Mouse (Mus musculus) limb, embryonic 12.5 days (tissue): Measurements from ENCODE around the gene Mettl9. TPM values are rescaled to one million over a fixed set of nuclear protein-coding genes. Genes with fewer than 3 reads are reported as not detected.
A peak's percentile ranks its signal among the peaks of the same experiment; 100 is the strongest.

Source experiments
- ATAC-seq: fragments of 200-750 bp; cut with Nextera tagmentation; 2 replicates; pipeline ENCODE4 v1.8.0; 2017; ENCODE audit warnings: low read depth, moderate TSS enrichment; ENCODE audit not compliant: insufficient number of reproducible peaks, insufficient read depth, low FRiP score, low TSS enrichment
- H3K27ac ChIP-seq: fragments of 300-500 bp; sonication (generic); 2 replicates; pipeline ENCODE4 v1.5.1; 2016; ENCODE audit warnings: mild to moderate bottlenecking, moderate library complexity
- H3K27me3 ChIP-seq: fragments of 300-500 bp; sonication (generic); 2 replicates; pipeline ENCODE4 v1.6.1; 2016; ENCODE audit warnings: mild to moderate bottlenecking, moderate library complexity
- H3K36me3 ChIP-seq: fragments of 300-500 bp; sonication (generic); 2 replicates; pipeline ENCODE4 v1.6.1; 2016; ENCODE audit warnings: mild to moderate bottlenecking, moderate library complexity
- H3K4me1 ChIP-seq: fragments of 300-500 bp; sonication (generic); replicated peaks from 2 replicates; pipeline ENCODE4 v1.6.1; 2016
- H3K4me2 ChIP-seq: fragments of 300-500 bp; sonication (generic); 2 replicates; pipeline ENCODE4 v1.6.1; 2016; ENCODE audit warnings: mild to moderate bottlenecking, moderate library complexity
- H3K4me3 ChIP-seq: fragments of 300-500 bp; sonication (generic); replicated peaks from 2 replicates; pipeline ENCODE4 v1.5.1; 2016; ENCODE audit warnings: mild to moderate bottlenecking
- H3K9ac ChIP-seq: fragments of 300-500 bp; sonication (generic); replicated peaks from 2 replicates; pipeline ENCODE4 v1.6.1; 2016; ENCODE audit warnings: mild to moderate bottlenecking, moderate library complexity
- H3K9me3 ChIP-seq: fragments of 300-500 bp; sonication (generic); 2 replicates; pipeline ENCODE4 v1.6.1; 2016; ENCODE audit warnings: mild to moderate bottlenecking, moderate library complexity
- WGBS: fragments of 180-500 bp; shearing (Covaris S2); methylation state at CpG from one replicate; pipeline ENCODE4 v1.1.7; 2016; 5-methylcytosine and 5-hydroxymethylcytosine counted together
- polyA plus RNA-seq: library from polyadenylated mRNA; unstranded; fragments of >200 nt; fragmentation: Nextera tagmentation; extraction: Ambion mirVana; gene quantifications from 2 replicates; pipeline ENCODE4 v1.2.1, GENCODE M21; 2016

The Mettl9 gene
- polyA plus RNA-seq, 1 experiment from 2014 or later, result 334 TPM

GRCm38 (mm10) chr7:121045671-121046453, 11.6 kb downstream of the Mettl9 start:
- Histone ChIP-seq H3K9ac (no peak overlapping the region), H3K4me3 (no peak overlapping the region), H3K4me1 (peaks cover 17% of the 10 kb centered on the region), H3K36me3 (peaks cover 27% of the 10 kb centered on the region), H3K9me3 (peaks cover 6% of the 10 kb centered on the region; the same call in 1 of the 2 replicates), H3K4me2 (no peak overlapping the region), H3K27ac (no peak overlapping the region), H3K27me3 (no peaks in the 10 kb centered on the region)
- WGBS, result 78% methylated on average over 6 of the region's 6 CpGs
- ATAC-seq, result no peak

GRCm38 (mm10) chr7:121047624-121048023, 13.4 kb downstream of the Mettl9 start:
- 99% methylated on average over 2 of the region's 2 CpGs for WGBS

GRCm38 (mm10) chr7:121053071-121053470, 18.8 kb downstream of the Mettl9 start:
- Histone ChIP-seq H3K4me2 (no peak overlapping the region), H3K36me3 (peaks cover 96% of the 10 kb centered on the region), H3K27ac (no peak overlapping the region), H3K27me3 (no peaks in the 10 kb centered on the region), H3K9me3 (no peaks in the 10 kb centered on the region), H3K4me1 (no peaks in the 10 kb centered on the region), H3K9ac (no peak overlapping the region), H3K4me3 (no peak overlapping the region)
- 90% methylated on average over 4 of the region's 4 CpGs for WGBS
- ATAC-seq, result no peak

More at GRCm38 (mm10) chr7:121047624-121048023, 13.4 kb downstream of the Mettl9 start:
- Histone ChIP-seq H3K27me3 (no peaks in the 10 kb centered on the region), H3K9me3 (peaks cover 6% of the 10 kb centered on the region; the same call in 1 of the 2 replicates), H3K27ac (no peak overlapping the region), H3K36me3 (peaks cover 45% of the 10 kb centered on the region), H3K4me3 (no peak overlapping the region), H3K4me2 (no peak overlapping the region), H3K9ac (no peak overlapping the region), H3K4me1 (peaks cover 6% of the 10 kb centered on the region)
- ATAC-seq, result no peak

GRCm38 (mm10) chr7:121059477-121060218, 25.4 kb downstream of the Mettl9 start:
- H3K9me3 ChIP-seq, result no peaks in the 10 kb centered on the region
- no peaks in the 10 kb centered on the region for H3K4me1 ChIP-seq
- ATAC-seq, result no peak
- no peaks in the 10 kb centered on the region for H3K27me3 ChIP-seq
- no peak overlapping the region for H3K9ac ChIP-seq
- no peak overlapping the region for H3K4me2 ChIP-seq
- no peak overlapping the region for H3K4me3 ChIP-seq
- peaks cover 84% of the 10 kb centered on the region for H3K36me3 ChIP-seq
- WGBS, result 71% methylated on average over 6 of the region's 6 CpGs
- no peak overlapping the region for H3K27ac ChIP-seq

- WGBS, result 70% methylated on average over 4 of the region's 4 CpGs
- H3K36me3 ChIP-seq, result peaks cover 73% of the 10 kb centered on the region
- ATAC-seq, result no peak
These were observed 30.1 kb downstream of the Mettl9 start for GRCm38 (mm10) chr7:121064309-121064708.

GRCm38 (mm10) chr7:121071276-121071675, 37.0 kb downstream of the Mettl9 start:
- H3K27me3 ChIP-seq, result no peaks in the 10 kb centered on the region
- no peaks in the 10 kb centered on the region for H3K4me1 ChIP-seq
- ATAC-seq, result no peak
- no peaks in the 10 kb centered on the region for H3K9me3 ChIP-seq
- H3K9ac ChIP-seq, result no peak overlapping the region
- 73% methylated on average over 4 of the region's 4 CpGs for WGBS
- peaks cover 75% of the 10 kb centered on the region for H3K36me3 ChIP-seq
- H3K4me3 ChIP-seq, result no peak overlapping the region
- 0 out of 2 replicates have a peak overlapping the region, but pooled peaks have one; percentile 2 for H3K27ac ChIP-seq
- H3K4me2 ChIP-seq, result no peak overlapping the region

More at GRCm38 (mm10) chr7:121064309-121064708, 30.1 kb downstream of the Mettl9 start:
- Histone ChIP-seq H3K4me3 (no peak overlapping the region), H3K4me1 (no peaks in the 10 kb centered on the region), H3K27me3 (no peaks in the 10 kb centered on the region), H3K9me3 (no peaks in the 10 kb centered on the region), H3K9ac (no peak overlapping the region), H3K27ac (no peak overlapping the region), H3K4me2 (no peak overlapping the region)

DNA sequence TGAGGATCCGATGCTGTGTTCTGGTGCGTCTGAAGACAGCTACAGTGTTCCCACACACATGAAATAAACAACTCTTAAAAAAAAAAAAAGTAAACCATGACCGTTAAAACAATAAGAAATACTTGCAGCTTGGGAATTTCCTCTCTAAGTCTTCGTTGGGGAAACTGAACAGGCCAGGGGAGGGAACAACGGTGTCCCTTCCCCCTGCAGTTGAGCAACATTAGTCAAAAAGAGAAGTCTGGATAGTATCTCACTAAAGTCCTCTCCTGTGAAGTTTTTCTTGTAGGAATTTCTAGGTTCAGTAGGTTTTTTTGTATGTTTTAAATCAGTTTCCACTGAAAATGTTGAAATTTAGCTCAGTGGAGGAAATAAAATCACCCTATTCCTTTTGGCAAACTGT, 38.3 kb downstream of the Mettl9 start:
- WGBS, result 88% methylated on average over 5 of the region's 5 CpGs
- Histone ChIP-seq H3K36me3 (peaks cover 78% of the 10 kb centered on the region), H3K9me3 (no peaks in the 10 kb centered on the region), H3K27me3 (no peaks in the 10 kb centered on the region), H3K9ac (no peak overlapping the region), H3K4me1 (0 out of 2 replicates have a peak, but pooled peaks cover 2% of the 10 kb centered on the region), H3K27ac (no peak overlapping the region), H3K4me2 (no peak overlapping the region), H3K4me3 (no peak overlapping the region)
- no peak for ATAC-seq

- H3K4me2 ChIP-seq, result no peak within 1 kb of the TSS
- 0 out of 2 replicates have a peak, but pooled peaks cover 7% of the 10 kb centered on the region for H3K4me1 ChIP-seq
- no peak within 1 kb of the TSS for H3K27ac ChIP-seq
- H3K27me3 ChIP-seq, result no peaks in the 10 kb centered on the region
- no peak for ATAC-seq
- no peak within 1 kb of the TSS for H3K9ac ChIP-seq
- WGBS, result 77% methylated on average over 11 of the region's 11 CpGs
- H3K4me3 ChIP-seq, result no peak within 1 kb of the TSS
- no peaks in the 10 kb centered on the region for H3K9me3 ChIP-seq
- H3K36me3 ChIP-seq, result peaks cover 79% of the 10 kb centered on the region
These were observed 40.0 kb downstream of the Mettl9 start, which contains the start of gene Igsf6 for GRCm38 (mm10) chr7:121074281-121074680. Gene Igsf6, minus strand, starts transcription at chr7:121074572.

DNA sequence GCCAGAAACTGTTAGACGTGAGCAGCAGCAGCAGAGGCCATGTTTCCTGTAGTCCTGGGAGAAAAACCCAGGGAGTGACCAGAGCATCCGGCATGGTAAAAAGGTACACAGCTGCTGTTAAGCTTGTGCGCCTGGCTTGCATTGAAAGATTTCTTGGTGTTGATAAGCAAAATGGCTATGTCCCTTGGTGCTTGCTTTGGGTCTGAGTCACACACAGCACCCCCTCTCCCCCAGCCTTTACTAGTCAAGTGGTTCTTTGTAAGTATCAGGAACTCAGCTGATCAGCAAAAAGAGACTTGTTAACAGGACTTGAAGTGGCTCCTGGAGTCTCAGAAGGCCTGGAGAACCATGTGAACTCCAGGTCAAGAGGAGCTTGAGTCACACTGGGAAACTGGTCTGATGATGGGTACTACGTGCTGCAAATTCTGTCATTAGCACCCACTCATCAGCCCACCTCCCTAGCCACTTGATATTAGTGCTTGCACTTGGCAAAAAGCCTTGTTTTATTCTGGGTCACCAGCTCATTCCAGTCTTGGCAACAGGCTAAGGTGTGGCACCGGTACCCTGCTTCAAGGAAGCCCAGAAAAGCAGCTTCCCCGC, 40.7 kb downstream of the Mettl9 start:
- no peak for ATAC-seq
- Histone ChIP-seq H3K9ac (no peak overlapping the region), H3K36me3 (peaks cover 79% of the 10 kb centered on the region), H3K4me3 (no peak overlapping the region), H3K4me1 (0 out of 2 replicates have a peak, but pooled peaks cover 7% of the 10 kb centered on the region), H3K4me2 (no peak overlapping the region), H3K27me3 (no peaks in the 10 kb centered on the region), H3K9me3 (no peaks in the 10 kb centered on the region), H3K27ac (no peak overlapping the region)
- 88% methylated on average over 6 of the region's 6 CpGs for WGBS

DNA sequence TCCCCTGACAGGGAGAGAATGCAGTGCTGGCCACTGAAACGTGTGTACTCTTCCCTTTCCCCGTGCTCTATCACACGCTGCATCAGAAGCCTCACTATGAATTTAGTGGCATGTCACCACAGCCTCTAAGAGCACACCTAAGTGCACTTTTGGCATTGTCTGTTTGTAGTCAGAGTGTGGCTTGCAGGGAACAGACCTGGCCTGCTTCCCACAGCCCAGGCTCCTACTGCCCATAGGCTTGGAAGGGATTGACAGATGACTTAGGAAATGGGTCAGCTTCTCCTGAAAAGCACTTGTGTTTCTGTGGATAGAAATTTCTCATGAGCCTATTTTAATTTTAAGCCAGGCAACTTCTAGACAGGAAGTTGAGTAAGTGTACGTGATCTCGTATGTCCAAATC, 41.2 kb downstream of the Mettl9 start:
- WGBS, result 88% methylated on average over 5 of the region's 5 CpGs
- Histone ChIP-seq H3K9ac (no peak overlapping the region), H3K4me2 (no peak overlapping the region), H3K27me3 (no peaks in the 10 kb centered on the region), H3K9me3 (peaks cover 4% of the 10 kb centered on the region; the same call in 1 of the 2 replicates), H3K27ac (no peak overlapping the region), H3K36me3 (peaks cover 79% of the 10 kb centered on the region), H3K4me1 (0 out of 2 replicates have a peak, but pooled peaks cover 7% of the 10 kb centered on the region), H3K4me3 (no peak overlapping the region)
- no peak for ATAC-seq

DNA sequence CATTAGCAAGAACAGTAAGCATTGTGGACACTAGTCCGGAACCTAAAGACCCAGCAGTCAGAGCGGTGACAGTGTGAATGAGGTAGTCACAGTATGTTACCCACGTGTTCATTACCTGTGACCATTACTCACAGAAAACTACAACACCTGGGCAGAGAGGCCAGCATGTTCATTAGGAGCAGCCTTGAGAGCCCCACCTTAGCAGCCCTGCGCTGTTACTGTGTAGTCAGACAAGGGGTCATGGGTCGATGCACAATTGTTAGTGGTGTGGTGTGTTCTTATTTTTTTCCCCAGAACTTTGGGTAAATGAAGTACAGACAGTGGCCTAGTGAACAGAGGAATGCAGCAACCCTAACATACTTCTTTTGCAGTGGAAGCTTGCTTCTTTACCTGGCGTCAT, 43.1 kb downstream of the Mettl9 start:
- Histone ChIP-seq H3K9me3 (peaks cover 6% of the 10 kb centered on the region; the same call in 1 of the 2 replicates), H3K27ac (no peak overlapping the region), H3K4me1 (0 out of 2 replicates have a peak, but pooled peaks cover 7% of the 10 kb centered on the region), H3K4me2 (no peak overlapping the region), H3K4me3 (no peak overlapping the region), H3K9ac (no peak overlapping the region), H3K27me3 (no peaks in the 10 kb centered on the region), H3K36me3 (peaks cover 63% of the 10 kb centered on the region)
- peak; percentile 21; the same call in 1 of the 2 replicates for ATAC-seq
- WGBS, result 88% methylated on average over 6 of the region's 6 CpGs
